Mouse (Mus musculus): ENCODE measurements at regions not wholly inside any gene's neighbourhood (a gene's known extent, or its start where the extent isn't known, plus 50 kb on each side); places are given as distances from the start of the nearest gene placed in this dataset.

GRCm38 (mm10) chr8:89138416-89139125 is 94.6 kb upstream of the Sall1 start:
- TF ChIP-seq CTCF (IDR thresholded peaks at IDR 0.05; ENCODE audit: low read depth): no peak
- TF ChIP-seq EP300 (IDR thresholded peaks at IDR 0.05; ENCODE audit: low read depth): no peak

Measured in heart, postnatal 0 days (tissue).